Mouse (Mus musculus): ENCODE results near the gene Fam178b. TPM values are rescaled to one million over a fixed set of nuclear protein-coding genes. Genes with fewer than 3 reads are reported as not detected.
"Not testable (repeated sequence)": the region's sequence is repeated elsewhere in the genome, so short reads cannot be mapped to it uniquely, and the experiment has no call there.

Fam178b gene
- total and polyA plus RNA-seq, 2 experiments from 2014 or later, result 0.41 TPM; not detected in 1

GRCm38 (mm10) chr1:36542925-36543324 is 140.1 kb downstream of the Fam178b start:
- Histone ChIP-seq H3K9ac (replicated peaks; ENCODE audit: low read length) (no peak overlapping the region), H3K27me3 (ENCODE audit: insufficient read depth, low read length) (no peaks in the 10 kb centered on the region), H3K4me2 (ENCODE audit: low read depth, low read length) (no peak overlapping the region), H3K36me3 (ENCODE audit: insufficient read depth, low read length) (peaks cover 21% of the 10 kb centered on the region; the same call in 1 of the 2 replicates), H3K4me3 (ENCODE audit: low read length) (no peak overlapping the region), H3K9me3 (ENCODE audit: low read length) (no peaks in the 10 kb centered on the region), H3K27ac (no peak overlapping the region), H3K4me1 (ENCODE audit: insufficient read depth, low read length) (peaks cover 13% of the 10 kb centered on the region)
- TF ChIP-seq CTCF (IDR thresholded peaks at IDR 0.05; ENCODE audit: low read depth), result no peak
- ATAC-seq (no peak), DNase-seq (ENCODE audit: low spot score) (no peak)
- 90% methylated on average over 9 of the region's 9 CpGs for WGBS

- no peak overlapping the region for H3K4me2 ChIP-seq (ENCODE audit: low read depth, low read length)
- 69% methylated on average over 16 of the region's 16 CpGs for WGBS
- TF ChIP-seq CTCF (IDR thresholded peaks at IDR 0.05; ENCODE audit: low read depth), result no peak
- peaks cover 24% of the 10 kb centered on the region; the same call in 1 of the 2 replicates for H3K36me3 ChIP-seq (ENCODE audit: insufficient read depth, low read length)
- H3K27ac ChIP-seq, result no peak overlapping the region
- no peak overlapping the region for H3K9ac ChIP-seq (replicated peaks; ENCODE audit: low read length)
- H3K9me3 ChIP-seq (ENCODE audit: low read length), result no peaks in the 10 kb centered on the region
- DNase-seq (ENCODE audit: low spot score), result no peak
- no peak overlapping the region for H3K4me3 ChIP-seq (ENCODE audit: low read length)
- H3K27me3 ChIP-seq (ENCODE audit: insufficient read depth, low read length), result no peaks in the 10 kb centered on the region
- no peak for ATAC-seq
- peaks cover 7% of the 10 kb centered on the region; the same call in 1 of the 2 replicates for H3K4me1 ChIP-seq (ENCODE audit: insufficient read depth, low read length)
Observed at GRCm38 (mm10) chr1:36541844-36542243, 141.1 kb downstream of the Fam178b start.

DNA sequence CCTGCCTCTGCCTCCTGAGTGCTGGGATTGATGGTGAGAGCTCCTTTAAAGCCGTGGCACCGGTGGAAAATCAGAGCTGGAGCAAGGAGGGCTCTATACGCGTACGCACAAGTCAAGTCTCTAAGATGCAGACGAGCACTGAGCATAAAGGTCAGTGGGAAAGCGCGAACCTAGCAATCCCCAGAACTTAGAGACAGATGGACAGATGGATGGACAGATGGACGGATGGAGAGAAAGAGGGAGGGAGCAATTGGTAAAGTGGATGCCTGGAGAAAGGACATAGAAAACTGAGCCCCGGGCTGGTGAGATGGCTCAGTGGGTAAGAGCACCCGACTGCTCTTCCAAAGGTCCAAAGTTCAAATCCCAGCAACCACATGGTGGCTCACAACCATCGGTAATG is 142.2 kb downstream of the Fam178b start:
- Histone ChIP-seq H3K4me3 (ENCODE audit: low read length) (no peak overlapping the region), H3K36me3 (ENCODE audit: insufficient read depth, low read length) (peaks cover 24% of the 10 kb centered on the region; the same call in 1 of the 2 replicates), H3K9me3 (ENCODE audit: low read length) (no peaks in the 10 kb centered on the region), H3K9ac (replicated peaks; ENCODE audit: low read length) (no peak overlapping the region), H3K4me2 (ENCODE audit: low read depth, low read length) (no peak overlapping the region), H3K27ac (no peak overlapping the region), H3K27me3 (ENCODE audit: insufficient read depth, low read length) (no peaks in the 10 kb centered on the region), H3K4me1 (ENCODE audit: insufficient read depth, low read length) (no peaks in the 10 kb centered on the region)
- DNase-seq (ENCODE audit: low spot score), result no peak
- TF ChIP-seq CTCF (IDR thresholded peaks at IDR 0.05; ENCODE audit: low read depth), result no peak
- 84% methylated on average over 12 of the region's 12 CpGs for WGBS
- ATAC-seq, result no peak

- H3K9ac ChIP-seq (replicated peaks; ENCODE audit: low read length), result no peak overlapping the region
- H3K36me3 ChIP-seq (ENCODE audit: insufficient read depth, low read length), result peaks cover 24% of the 10 kb centered on the region; the same call in 1 of the 2 replicates
- no peaks in the 10 kb centered on the region for H3K9me3 ChIP-seq (ENCODE audit: low read length)
- 88% methylated on average over 11 of the region's 11 CpGs for WGBS
- TF ChIP-seq CTCF (IDR thresholded peaks at IDR 0.05; ENCODE audit: low read depth), result no peak
- H3K27me3 ChIP-seq (ENCODE audit: insufficient read depth, low read length), result no peaks in the 10 kb centered on the region
- no peak overlapping the region for H3K27ac ChIP-seq
- no peaks in the 10 kb centered on the region for H3K4me1 ChIP-seq (ENCODE audit: insufficient read depth, low read length)
- ATAC-seq (no peak), DNase-seq (ENCODE audit: low spot score) (no peak)
- no peak overlapping the region for H3K4me2 ChIP-seq (ENCODE audit: low read depth, low read length)
- no peak overlapping the region for H3K4me3 ChIP-seq (ENCODE audit: low read length)
Observed at GRCm38 (mm10) chr1:36540132-36540531, 142.9 kb downstream of the Fam178b start.

DNA sequence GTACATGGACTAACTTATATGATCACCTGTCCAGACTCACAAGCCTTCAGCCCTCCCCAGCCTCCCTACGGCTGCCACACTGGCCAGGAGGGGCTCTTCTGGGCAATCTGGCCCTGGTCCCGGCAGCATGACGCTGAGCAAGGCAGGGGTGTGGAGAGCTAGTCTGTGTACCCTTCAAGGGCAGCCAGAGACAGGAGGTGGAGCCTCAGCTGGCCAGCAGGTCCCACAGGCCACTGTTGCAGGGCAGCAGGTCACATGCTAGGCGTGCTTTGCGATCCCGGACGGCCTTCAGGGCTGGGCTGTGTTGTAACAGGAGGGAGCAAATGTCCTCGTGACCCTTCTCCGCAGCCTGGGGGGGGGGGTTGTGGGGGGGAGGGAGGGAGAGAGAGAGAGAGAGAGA is 143.8 kb downstream of the Fam178b start, which contains the start of gene Gm42417:
TSS of gene Gm42417 (minus strand) at position 244 of the 400 bp plus-strand sequence.
- peak; percentile 30; the same call in 1 of the 2 replicates for ATAC-seq
- H3K4me1 ChIP-seq (ENCODE audit: insufficient read depth, low read length), result no peaks in the 10 kb centered on the region
- H3K9me3 ChIP-seq (ENCODE audit: low read length), result no peaks in the 10 kb centered on the region
- TF ChIP-seq CTCF (IDR thresholded peaks at IDR 0.05; ENCODE audit: low read depth), result no peak
- WGBS, result 49% methylated on average over 9 of the region's 9 CpGs
- peaks cover 24% of the 10 kb centered on the region; the same call in 1 of the 2 replicates for H3K36me3 ChIP-seq (ENCODE audit: insufficient read depth, low read length)
- H3K9ac ChIP-seq (replicated peaks; ENCODE audit: low read length), result no peak within 1 kb of the TSS
- H3K27ac ChIP-seq, result peak within 1 kb of the TSS; percentile 32
- no peak for DNase-seq (ENCODE audit: low spot score)
- H3K4me3 ChIP-seq (ENCODE audit: low read length), result no peak within 1 kb of the TSS
- H3K27me3 ChIP-seq (ENCODE audit: insufficient read depth, low read length), result no peaks in the 10 kb centered on the region
- H3K4me2 ChIP-seq (ENCODE audit: low read depth, low read length), result no peak within 1 kb of the TSS

- Histone ChIP-seq H3K4me3 (ENCODE audit: low read length) (no peak overlapping the region), H3K4me2 (ENCODE audit: low read depth, low read length) (no peak overlapping the region), H3K4me1 (ENCODE audit: insufficient read depth, low read length) (no peaks in the 10 kb centered on the region), H3K9me3 (ENCODE audit: low read length) (no peaks in the 10 kb centered on the region), H3K36me3 (ENCODE audit: insufficient read depth, low read length) (peaks cover 24% of the 10 kb centered on the region; the same call in 1 of the 2 replicates), H3K27me3 (ENCODE audit: insufficient read depth, low read length) (no peaks in the 10 kb centered on the region), H3K27ac (peak overlapping the region; percentile 32), H3K9ac (replicated peaks; ENCODE audit: low read length) (no peak overlapping the region)
- TF ChIP-seq CTCF (IDR thresholded peaks at IDR 0.05; ENCODE audit: low read depth), result no peak
- ATAC-seq (no peak), DNase-seq (ENCODE audit: low spot score) (no peak)
- WGBS, result 70% methylated on average over 4 of the region's 4 CpGs
Observed at GRCm38 (mm10) chr1:36538727-36539126, 144.3 kb downstream of the Fam178b start.

- DNase-seq (ENCODE audit: low spot score); H3K4me1 ChIP-seq (ENCODE audit: insufficient read depth, low read length); H3K4me2 ChIP-seq (ENCODE audit: low read depth, low read length); H3K9ac ChIP-seq (replicated peaks; ENCODE audit: low read length); H3K4me3 ChIP-seq (ENCODE audit: low read length); H3K9me3 ChIP-seq (ENCODE audit: low read length); H3K27me3 ChIP-seq (ENCODE audit: insufficient read depth, low read length); ATAC-seq: not testable (repeated sequence)
- H3K36me3 ChIP-seq (ENCODE audit: insufficient read depth, low read length), result peaks cover 20% of the 10 kb centered on the region; the same call in 1 of the 2 replicates
- 93% methylated on average over 9 of the region's 9 CpGs for WGBS
- 0 out of 2 replicates have a peak within 1 kb of the TSS, but pooled peaks have one; percentile 54 for H3K27ac ChIP-seq
Observed at GRCm38 (mm10) chr1:36536783-36537182, 146.2 kb downstream of the Fam178b start, which contains the start of gene Ankrd23. Gene Ankrd23, minus strand, starts transcription at chr1:36536883.
